Mouse (Mus musculus) adrenal gland, adult (tissue): Measurements from ENCODE around the gene Prss56.

Experiments
- DNase-seq, 2 experiments: peaks; one replicate each; pipeline ENCODE4 v3.0.0; 2022 to 2023; ENCODE audit warnings: low spot score in 1 of 2; ENCODE audit not compliant: inconsistent age in 2 of 2

Gene Prss56

GRCm38 (mm10) chr1:87227160-87227550 lies 44.0 kb downstream of the Prss56 start:
- DNase-seq, result no peak

- DNase-seq, result no peak
Observed at GRCm38 (mm10) chr1:87230606-87231005, 47.5 kb downstream of the Prss56 start.

- no peak for DNase-seq
Observed at GRCm38 (mm10) chr1:87232197-87232596, 49.1 kb downstream of the Prss56 start.
